Mouse (Mus musculus) testis, adult 2 months (tissue): ENCODE data around the gene Immp2l. TPM values are rescaled to one million over a fixed set of nuclear protein-coding genes. Genes with fewer than 3 reads are reported as not detected.
A peak's percentile ranks its signal among the peaks of the same experiment; 100 is the strongest.

Experiments
- H3K27ac ChIP-seq: fragments of 200-500 bp; 2 replicates; pipeline ENCODE4 v1.5.1; 2012; ENCODE audit warnings: low read depth, low read length; ENCODE audit not compliant: control insufficient read depth, insufficient read depth
- H3K27me3 ChIP-seq: fragments of 200-500 bp; 2 replicates; pipeline ENCODE4 v1.6.1; 2012; ENCODE audit warnings: mild to moderate bottlenecking, low read length, moderate library complexity; ENCODE audit not compliant: control insufficient read depth, insufficient read depth
- H3K36me3 ChIP-seq: fragments of 200-500 bp; 2 replicates; pipeline ENCODE4 v1.6.1; 2012; ENCODE audit warnings: mild to moderate bottlenecking, low read length; ENCODE audit not compliant: control insufficient read depth, insufficient read depth
- H3K4me1 ChIP-seq: fragments of 200-500 bp; 2 replicates; pipeline ENCODE4 v1.6.1; 2012; ENCODE audit warnings: low read length; ENCODE audit not compliant: control insufficient read depth, insufficient read depth
- H3K4me3 ChIP-seq: fragments of 200-500 bp; 2 replicates; pipeline ENCODE4 v1.5.1; 2012; ENCODE audit warnings: low read depth, mild to moderate bottlenecking, low read length, moderate library complexity, mixed read lengths; ENCODE audit not compliant: control insufficient read depth
- CTCF ChIP-seq: fragments of 200-500 bp; IDR thresholded peaks from 2 replicates; pipeline ENCODE4 v1.5.1; 2012; ENCODE audit warnings: low read depth, mild to moderate bottlenecking, inconsistent platforms, low read length, moderate library complexity; ENCODE audit not compliant: control insufficient read depth, insufficient read depth, insufficient replicate concordance
- POLR2A ChIP-seq: fragments of 200-500 bp; IDR thresholded peaks from 2 replicates; pipeline ENCODE4 v1.6.1; 2012; ENCODE audit warnings: low read depth, mild to moderate bottlenecking, inconsistent platforms, low read length, moderate library complexity; ENCODE audit not compliant: control insufficient read depth
- polyA plus RNA-seq: library from polyadenylated mRNA; depleted of rRNA; stranded (reverse); fragments of >200 nt; gene quantifications from 2 replicates; pipeline ENCODE4 v1.2.3, GENCODE M21; 2012; rRNA removed

Immp2l gene
- polyA plus RNA-seq = 45.4 and 45.7 TPM in 2 replicates

- peak within 1 kb of the TSS; percentile 63 for H3K27ac ChIP-seq
These were observed at the start of gene Immp2l for GRCm38 (mm10) chr12:41023511-41024421. Gene Immp2l, plus strand, starts transcription at chr12:41024090.

GRCm38 (mm10) chr12:40978719-40979500 is 45.0 kb upstream of the Immp2l start:
- Histone ChIP-seq H3K4me1 (no peaks in the 10 kb centered on the region), H3K27me3 (no peaks in the 10 kb centered on the region), H3K4me3 (no peak overlapping the region), H3K27ac (no peak overlapping the region), H3K36me3 (no peaks in the 10 kb centered on the region)
- TF ChIP-seq POLR2A (no peak), CTCF (no peak)

More at GRCm38 (mm10) chr12:41023511-41024421, at the start of gene Immp2l:
- no peaks in the 10 kb centered on the region for H3K27me3 ChIP-seq
- peak within 1 kb of the TSS; percentile 95 for H3K4me3 ChIP-seq
- H3K4me1 ChIP-seq = peaks cover 5% of the 10 kb centered on the region
- no peaks in the 10 kb centered on the region; the same call in 1 of the 2 replicates for H3K36me3 ChIP-seq
- TF ChIP-seq POLR2A (peak; percentile 60), CTCF (no peak)

GRCm38 (mm10) chr12:40979716-40980115 is 44.2 kb upstream of the Immp2l start:
- H3K4me1 ChIP-seq = no peaks in the 10 kb centered on the region
- TF ChIP-seq POLR2A (no peak), CTCF (no peak)
- H3K4me3 ChIP-seq = no peak overlapping the region
- no peaks in the 10 kb centered on the region for H3K36me3 ChIP-seq
- H3K27ac ChIP-seq = no peak overlapping the region
- H3K27me3 ChIP-seq = no peaks in the 10 kb centered on the region

- Histone ChIP-seq H3K4me3 (no peak overlapping the region), H3K27ac (no peak overlapping the region), H3K36me3 (no peaks in the 10 kb centered on the region), H3K4me1 (no peaks in the 10 kb centered on the region), H3K27me3 (no peaks in the 10 kb centered on the region)
- TF ChIP-seq CTCF (no peak), POLR2A (no peak)
These were observed 43.7 kb upstream of the Immp2l start for GRCm38 (mm10) chr12:40980160-40980559.

GRCm38 (mm10) chr12:40983021-40983420 is 40.9 kb upstream of the Immp2l start:
- Histone ChIP-seq H3K36me3 (no peaks in the 10 kb centered on the region), H3K4me3 (no peak overlapping the region), H3K27me3 (no peaks in the 10 kb centered on the region), H3K4me1 (no peaks in the 10 kb centered on the region), H3K27ac (no peak overlapping the region)
- TF ChIP-seq POLR2A (no peak), CTCF (no peak)

GRCm38 (mm10) chr12:40984735-40985134 is 39.2 kb upstream of the Immp2l start:
- TF ChIP-seq POLR2A (no peak), CTCF (no peak)
- Histone ChIP-seq H3K27ac (no peak overlapping the region), H3K4me1 (no peaks in the 10 kb centered on the region), H3K4me3 (no peak overlapping the region), H3K36me3 (no peaks in the 10 kb centered on the region), H3K27me3 (no peaks in the 10 kb centered on the region)

GRCm38 (mm10) chr12:40985791-40986190 is 38.1 kb upstream of the Immp2l start:
- Histone ChIP-seq H3K4me1 (no peaks in the 10 kb centered on the region), H3K36me3 (no peaks in the 10 kb centered on the region), H3K27me3 (no peaks in the 10 kb centered on the region), H3K27ac (no peak overlapping the region), H3K4me3 (no peak overlapping the region)
- no peak for TF ChIP-seq CTCF
- TF ChIP-seq POLR2A = no peak
